In genomic region chr5:99973941-99974340, GRCm38 (mm10) we compare ENCODE assay signal across 8 mouse cellular contexts. TPM values are rescaled to one million over a fixed set of nuclear protein-coding genes. Genes with fewer than 3 reads are reported as not detected.
DNase-seq lines count a peak whose midpoint lies in the region; ATAC-seq and TF ChIP-seq lines count a peak whose summit lies in the region.

No protein-coding gene starts in this region.

- no peak for DNase-seq in kidney, postnatal 0 days (ENCODE audit: low spot score)
- DNase-seq in kidney, adult 18-20 months = no peak
- no peak for DNase-seq in ES-E14 (ENCODE audit: low read depth, low spot score)
- no peak for DNase-seq in liver, embryonic 13.5 days
- DNase-seq in layer of hippocampus, adult 9-10 months (ENCODE audit: low spot score) = no peak
- DNase-seq in layer of hippocampus, postnatal 25 days (ENCODE audit: extremely low spot score in 1 of 2, low spot score in 1 of 2) = no peak
- DNase-seq in right cerebral cortex, postnatal 14 days = no peak

- H3K9me3 ChIP-seq in kidney, postnatal 0 days (replicated peaks; ENCODE audit: low read length) = no peaks in the 10 kb centered on the region
- H3K9me3 ChIP-seq in ES-E14 (ENCODE audit: control insufficient read depth, insufficient read depth, low read depth, low read length) = no peaks in the 10 kb centered on the region
- H3K9me3 ChIP-seq in embryonic facial prominence, embryonic 15.5 days (replicated peaks) = no peaks in the 10 kb centered on the region
- H3K9me3 ChIP-seq in liver, embryonic 13.5 days (replicated peaks) = no peaks in the 10 kb centered on the region

- H3K4me2 ChIP-seq in kidney, postnatal 0 days (ENCODE audit: low read length) = peak overlapping the region; percentile 25; the same call in 1 of the 2 replicates
- H3K4me2 ChIP-seq in embryonic facial prominence, embryonic 15.5 days (replicated peaks) = 0 out of 2 replicates have a peak overlapping the region, but pooled peaks have one; percentile 21
- H3K4me2 ChIP-seq in liver, embryonic 13.5 days = peak overlapping the region; percentile 51

- in situ Hi-C loops in ES-E14 (cut with MboI; ENCODE audit: low sequenced_read_pairs in 2 of 2, unreplicated experiment in 2 of 2) = no loop called here

- ATAC-seq in kidney, postnatal 0 days (replicated peaks; ENCODE audit: low FRiP score, low read depth) = no peak
- no peak for ATAC-seq in embryonic facial prominence, embryonic 15.5 days (ENCODE audit: insufficient number of reproducible peaks, low FRiP score, low TSS enrichment, low read depth)
- no peak for ATAC-seq in liver, embryonic 13.5 days (ENCODE audit: low read depth)

- 8% methylated on average over 2 of the region's 2 CpGs for WGBS in kidney, postnatal 0 days
- WGBS in embryonic facial prominence, embryonic 15.5 days = 23% methylated on average over 2 of the region's 2 CpGs
- 13% methylated on average over 2 of the region's 2 CpGs for WGBS in liver, embryonic 13.5 days (ENCODE audit: insufficient replicate concordance)

- H3K9ac ChIP-seq in kidney, postnatal 0 days (ENCODE audit: low read depth, low read length) = no peak overlapping the region
- no peak overlapping the region for H3K9ac ChIP-seq in ES-E14 (ENCODE audit: insufficient read depth, low read depth, low read length, poor library complexity, severe bottlenecking)
- H3K9ac ChIP-seq in embryonic facial prominence, embryonic 15.5 days = no peak overlapping the region
- peak overlapping the region; percentile 49; the same call in 1 of the 2 replicates for H3K9ac ChIP-seq in liver, embryonic 13.5 days

- no peak overlapping the region for H3K4me3 ChIP-seq in kidney, postnatal 0 days (replicated peaks; ENCODE audit: low read depth, low read length)
- no peak overlapping the region for H3K4me3 ChIP-seq in ES-E14 (ENCODE audit: insufficient read depth in 1 of 2, low read depth in 1 of 2, low read length in 2 of 2, poor library complexity in 1 of 2, severe bottlenecking in 1 of 2)
- no peak overlapping the region for H3K4me3 ChIP-seq in embryonic facial prominence, embryonic 15.5 days (replicated peaks)
- peak overlapping the region; percentile 14 for H3K4me3 ChIP-seq in liver, embryonic 13.5 days (replicated peaks)

- no peak overlapping the region for H3K27ac ChIP-seq in kidney, postnatal 0 days
- H3K27ac ChIP-seq in ES-E14 (ENCODE audit: insufficient read depth, low read depth, low read length, poor library complexity, severe bottlenecking) = no peak overlapping the region
- no peak overlapping the region for H3K27ac ChIP-seq in embryonic facial prominence, embryonic 15.5 days (replicated peaks)
- H3K27ac ChIP-seq in liver, embryonic 13.5 days = no peak overlapping the region; the same call in 1 of the 2 replicates

- no peak for TF ChIP-seq CTCF in kidney, postnatal 0 days (IDR thresholded peaks at IDR 0.05; ENCODE audit: low read depth)

- H3K36me3 ChIP-seq in kidney, postnatal 0 days (ENCODE audit: insufficient read depth, low read length) = no peaks in the 10 kb centered on the region
- H3K36me3 ChIP-seq in ES-E14 (ENCODE audit: control insufficient read depth, insufficient read depth, low read length, poor library complexity, severe bottlenecking) = peaks cover 7% of the 10 kb centered on the region
- H3K36me3 ChIP-seq in embryonic facial prominence, embryonic 15.5 days = peaks cover 11% of the 10 kb centered on the region; the same call in 1 of the 2 replicates
- H3K36me3 ChIP-seq in liver, embryonic 13.5 days = peaks cover 40% of the 10 kb centered on the region

- no peaks in the 10 kb centered on the region for H3K27me3 ChIP-seq in kidney, postnatal 0 days (ENCODE audit: insufficient read depth, low read length)
- H3K27me3 ChIP-seq in embryonic facial prominence, embryonic 15.5 days = no peaks in the 10 kb centered on the region
- no peaks in the 10 kb centered on the region for H3K27me3 ChIP-seq in liver, embryonic 13.5 days

- peaks cover 10% of the 10 kb centered on the region for H3K4me1 ChIP-seq in kidney, postnatal 0 days (replicated peaks; ENCODE audit: insufficient read depth, low read length)
- H3K4me1 ChIP-seq in ES-E14 (ENCODE audit: control insufficient read depth in 2 of 2, insufficient read depth in 2 of 2, low read length in 2 of 2, poor library complexity in 1 of 2) = peaks cover 2 to 8% of the 10 kb centered on the region in 2 experiments; a peak in 3 of 4 replicates
- peaks cover 21% of the 10 kb centered on the region for H3K4me1 ChIP-seq in embryonic facial prominence, embryonic 15.5 days
- H3K4me1 ChIP-seq in liver, embryonic 13.5 days (replicated peaks) = peaks cover 51% of the 10 kb centered on the region

TF ChIP-seq in ES-E14, 5 proteins besides CTCF, POLR2A, EP300 and RAD21:
- TF ChIP-seq ZC3H11A (IDR thresholded peaks at IDR 0.05; ENCODE audit: borderline replicate concordance, low read depth, low read length) (no peak), MAFK (IDR thresholded peaks at IDR 0.05; ENCODE audit: insufficient read depth, low read depth, low read length) (peak; percentile 86), HCFC1 (IDR thresholded peaks at IDR 0.05; ENCODE audit: borderline replicate concordance, insufficient read depth, low read length) (no peak), ZNF384 (IDR thresholded peaks at IDR 0.05; ENCODE audit: low read depth, low read length) (no peak)
TF ChIP-seq in ES-E14: peak in this region for 1.

RNA-seq across cellular contexts. Expression of gene Hnrnpd, which starts 4.8 kb away (rescaled TPM):
- 97.7 and 125 TPM in 2 replicates for polyA plus RNA-seq in kidney, postnatal 0 days (2015; fragmentation: Nextera tagmentation; extraction: Ambion mirVana)
- total RNA-seq in ES-E14 (2012; rRNA removed) = 50.8 and 92.4 TPM in 2 replicates
- 180 and 195 TPM in 2 replicates for polyA plus RNA-seq in embryonic facial prominence, embryonic 15.5 days (2015; fragmentation: Nextera tagmentation; extraction: Ambion mirVana)
- polyA plus RNA-seq in liver, embryonic 13.5 days (2015; fragmentation: Nextera tagmentation; extraction: Ambion mirVana) = 84.1 and 109 TPM in 2 replicates
- total RNA-seq in layer of hippocampus, postnatal 25 days (2021) = 100 to 1,000 TPM; 179 to 219 TPM

RNA-seq across cellular contexts. Expression of gene 4930524J08Rik, which starts 4.9 kb away (rescaled TPM):
- polyA plus RNA-seq in kidney, postnatal 0 days (2015; fragmentation: Nextera tagmentation; extraction: Ambion mirVana) = 2.9 and 4.5 TPM in 2 replicates
- total RNA-seq in ES-E14 (2012; rRNA removed) = 1.1 and 3.3 TPM in 2 replicates
- polyA plus RNA-seq in embryonic facial prominence, embryonic 15.5 days (2015; fragmentation: Nextera tagmentation; extraction: Ambion mirVana) = 1.7 and 3.5 TPM in 2 replicates
- 0.46 and 0.59 TPM in 2 replicates for polyA plus RNA-seq in liver, embryonic 13.5 days (2015; fragmentation: Nextera tagmentation; extraction: Ambion mirVana)
- 1 to 10 TPM; 1.6 to 2.1 TPM for total RNA-seq in layer of hippocampus, postnatal 25 days (2021)
